Mouse (Mus musculus) CD4-positive, CD25-positive, alpha-beta regulatory T cell, adult 2 months (primary cell): Measurements from ENCODE around the gene St6gal1.
A peak's percentile ranks its signal among the peaks of the same experiment; 100 is the strongest.

ENCODE experiments used
- DNase-seq: peaks from one replicate; pipeline ENCODE4 v3.0.0-alpha.2; 2012; ENCODE audit warnings: low read depth, low spot score

St6gal1 gene

DNA sequence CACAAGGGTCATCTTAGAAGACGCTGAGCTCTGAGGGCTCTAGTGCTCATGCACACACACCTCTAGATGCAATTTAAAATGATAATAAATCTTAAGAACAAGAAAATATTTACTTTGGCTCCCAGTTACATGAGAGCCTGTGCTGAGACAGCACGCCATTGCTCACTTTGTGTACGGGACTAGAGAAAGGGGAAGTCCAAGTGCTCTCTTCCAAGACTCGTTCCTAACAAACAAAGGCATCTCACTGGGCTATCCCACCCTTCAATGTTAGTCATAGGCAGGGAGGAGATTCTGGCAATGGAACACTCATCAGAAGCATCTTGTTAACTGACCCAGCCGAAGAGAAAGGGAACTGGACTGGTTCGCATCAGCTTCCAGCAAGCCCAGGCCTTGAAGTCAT lies 108.1 kb downstream of the St6gal1 start:
- no peak for DNase-seq

DNA sequence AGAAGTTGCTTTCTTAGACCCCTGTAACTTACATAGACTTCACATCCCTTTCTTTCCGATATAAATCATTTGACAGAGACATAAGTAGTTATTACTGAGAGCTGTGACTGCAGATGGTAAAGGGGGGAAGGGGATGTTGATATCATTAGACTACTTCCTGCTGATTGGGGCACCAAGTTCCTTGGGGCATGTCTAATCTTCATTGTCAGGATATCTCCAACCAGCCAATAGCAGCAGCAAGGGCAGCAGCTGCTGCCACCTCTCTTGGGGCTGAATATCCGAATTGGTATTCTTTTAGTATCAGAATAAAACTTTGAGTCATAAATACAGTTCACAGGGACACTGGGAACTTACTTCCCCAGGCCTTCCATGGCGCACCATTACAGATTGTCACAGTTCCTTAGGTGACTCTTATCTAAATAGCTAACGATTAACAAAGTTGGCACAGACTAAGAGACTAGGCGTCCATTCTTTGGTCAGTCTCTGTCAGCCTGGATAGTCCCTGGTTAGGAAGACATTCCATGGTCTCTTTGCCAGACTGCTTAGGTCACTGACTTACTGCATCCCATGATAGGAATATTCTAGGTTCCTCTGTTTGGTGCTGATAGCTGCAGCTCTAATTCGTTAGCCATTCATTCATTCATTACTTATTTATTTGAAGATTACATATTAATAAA lies 109.5 kb downstream of the St6gal1 start:
- no peak for DNase-seq

DNA sequence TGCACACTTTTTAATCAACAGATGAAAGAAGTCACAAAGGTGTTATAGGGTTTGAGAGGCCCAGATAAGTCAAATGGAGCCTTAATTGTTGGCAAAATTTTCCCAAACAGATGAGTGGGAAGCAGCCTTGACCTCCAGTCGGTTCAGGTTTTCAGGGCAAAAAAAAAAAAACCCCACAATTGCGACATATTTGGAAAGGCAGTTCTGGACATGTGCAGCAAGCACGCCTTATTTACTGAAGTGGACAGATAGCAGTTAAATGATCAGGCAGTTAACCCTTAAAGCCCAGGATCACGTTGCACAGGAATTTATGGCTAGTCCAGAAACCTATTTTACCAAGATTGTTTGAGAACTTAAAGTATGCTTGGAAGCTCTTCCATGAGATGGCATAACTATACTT lies 112.8 kb downstream of the St6gal1 start:
- no peak for DNase-seq

DNA sequence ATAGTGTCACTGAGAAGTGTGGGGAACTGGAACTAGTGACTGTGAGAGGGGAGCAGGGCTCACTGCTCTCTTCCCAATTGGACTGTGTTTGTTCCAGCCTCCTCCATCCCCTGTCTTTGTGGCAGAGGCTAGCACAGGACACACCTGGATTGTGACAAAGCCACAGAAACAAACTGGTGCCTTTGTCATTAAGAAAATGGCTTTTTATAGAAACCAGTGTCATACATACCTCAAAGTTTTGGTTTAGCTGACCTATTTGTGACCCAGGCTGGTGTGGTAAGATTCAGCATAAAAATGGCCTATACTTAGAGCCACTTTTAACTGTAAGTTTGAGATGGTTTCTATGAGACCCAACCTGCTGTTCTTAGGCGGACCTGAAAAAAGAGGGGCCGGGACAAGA lies 116.7 kb downstream of the St6gal1 start:
- DNase-seq, result no peak

DNA sequence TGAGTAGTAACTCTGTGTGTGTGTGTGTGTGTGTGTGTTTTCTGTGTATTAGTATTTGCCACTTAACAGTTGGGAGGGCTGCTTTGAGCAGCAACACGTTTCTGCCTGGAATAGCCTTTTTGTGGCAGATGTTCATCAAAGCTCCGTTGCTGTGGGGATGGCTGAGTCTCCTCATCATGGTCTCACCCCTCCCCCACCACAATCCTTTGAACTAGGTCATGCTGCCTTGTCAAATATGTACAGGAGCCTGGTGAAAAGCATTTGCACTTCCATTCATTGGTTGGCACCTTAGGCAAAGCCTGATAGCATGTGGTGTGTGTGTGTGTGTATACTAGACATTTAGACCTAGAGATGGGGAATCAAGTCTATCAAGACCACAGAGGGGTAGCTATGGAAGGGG lies 126.3 kb downstream of the St6gal1 start:
- peak; percentile 33 for DNase-seq

DNA sequence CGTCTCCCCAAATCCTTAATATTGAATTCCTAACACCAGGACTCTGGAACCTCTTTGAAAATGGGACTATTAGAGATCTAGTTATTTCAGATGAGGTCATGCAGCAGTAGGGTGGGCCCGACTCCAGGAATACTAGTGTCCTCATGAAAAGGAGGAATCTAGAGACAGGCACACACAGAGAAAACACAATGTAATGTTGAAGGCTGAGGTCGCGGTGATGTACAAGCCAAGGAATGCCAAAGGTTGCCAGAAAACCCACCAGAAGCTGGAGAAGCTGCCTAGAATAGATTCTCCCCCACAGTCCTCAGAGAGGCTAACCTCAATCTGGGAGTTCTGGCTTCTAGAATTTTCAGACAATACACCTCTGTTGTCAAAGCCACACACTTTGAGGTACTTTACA lies 136.5 kb downstream of the St6gal1 start:
- DNase-seq, result no peak

DNA sequence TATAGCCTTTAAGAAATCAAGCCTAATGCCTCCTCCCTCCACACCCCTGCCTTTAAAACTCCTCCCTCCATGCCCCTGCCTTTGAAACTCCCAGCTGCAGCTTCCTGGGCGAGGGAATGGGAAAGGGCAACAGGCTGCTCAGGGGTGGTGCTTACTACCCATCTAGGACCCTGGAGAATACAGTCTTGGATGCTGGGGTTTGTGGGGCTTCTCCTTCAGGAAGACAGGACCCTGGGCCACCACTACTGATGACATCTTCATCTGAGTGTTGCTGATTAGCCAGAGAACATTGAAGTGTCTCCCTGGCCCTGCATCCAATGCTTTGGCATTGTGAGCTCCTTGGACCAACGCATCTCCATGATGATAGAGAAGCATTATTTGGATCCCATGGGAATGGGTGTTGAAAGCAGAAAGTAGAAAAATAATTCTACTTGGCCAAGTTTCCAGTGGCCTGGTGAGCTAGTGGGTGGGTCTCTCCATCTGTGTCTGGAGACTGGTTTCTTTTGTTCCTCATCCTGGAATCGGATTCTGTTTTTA lies 137.0 kb downstream of the St6gal1 start:
- no peak for DNase-seq

DNA sequence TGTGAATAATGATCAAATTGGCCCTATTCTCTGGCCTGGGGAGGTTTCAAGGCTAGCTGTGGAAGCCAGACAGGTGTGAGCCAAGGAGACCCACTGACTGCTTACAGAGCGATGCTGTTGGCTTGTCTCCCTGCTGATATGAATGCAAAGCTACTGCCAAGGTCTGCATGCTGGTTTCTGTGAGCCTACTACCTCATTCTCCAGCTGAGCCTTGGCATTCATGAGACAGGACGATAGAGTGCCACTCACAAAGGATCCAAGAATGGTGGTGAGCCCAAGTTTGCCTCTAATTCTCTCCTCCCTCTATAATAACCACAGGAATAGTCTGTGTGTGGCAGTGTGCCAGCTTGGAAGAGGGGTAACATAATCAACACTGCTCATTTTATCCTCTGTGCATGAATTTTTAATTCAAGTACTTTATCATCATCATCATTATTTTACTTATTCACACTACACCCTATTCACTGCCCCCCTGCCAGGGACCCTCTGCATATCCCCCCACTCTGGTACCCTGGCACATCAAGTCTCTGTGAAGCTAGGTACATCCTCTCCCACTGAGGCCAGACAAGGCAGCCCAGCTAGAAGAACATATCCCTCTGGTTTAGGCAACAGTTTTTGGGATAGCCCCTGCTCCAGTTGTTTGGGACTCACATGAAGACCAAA lies 139.9 kb downstream of the St6gal1 start:
- no peak for DNase-seq

DNA sequence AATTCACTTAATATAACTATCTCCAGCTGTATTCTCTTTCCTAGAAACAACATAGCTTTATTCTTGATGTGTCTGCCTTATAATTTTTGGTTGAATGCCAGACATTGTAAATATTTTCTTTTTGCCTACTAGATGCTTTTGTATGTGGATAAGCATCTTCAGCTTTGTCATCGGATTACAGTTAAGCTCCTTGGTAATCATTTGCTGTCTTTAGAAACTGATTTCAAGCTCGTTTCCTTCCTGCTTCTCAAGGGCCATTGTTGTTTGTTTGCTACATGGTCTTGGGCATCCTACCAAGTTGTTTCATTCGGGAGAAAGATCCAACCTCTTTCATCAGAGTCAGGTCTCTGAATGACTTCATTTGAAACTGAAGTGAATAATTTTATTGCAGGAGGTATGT lies 144.6 kb downstream of the St6gal1 start:
- DNase-seq, result no peak

DNA sequence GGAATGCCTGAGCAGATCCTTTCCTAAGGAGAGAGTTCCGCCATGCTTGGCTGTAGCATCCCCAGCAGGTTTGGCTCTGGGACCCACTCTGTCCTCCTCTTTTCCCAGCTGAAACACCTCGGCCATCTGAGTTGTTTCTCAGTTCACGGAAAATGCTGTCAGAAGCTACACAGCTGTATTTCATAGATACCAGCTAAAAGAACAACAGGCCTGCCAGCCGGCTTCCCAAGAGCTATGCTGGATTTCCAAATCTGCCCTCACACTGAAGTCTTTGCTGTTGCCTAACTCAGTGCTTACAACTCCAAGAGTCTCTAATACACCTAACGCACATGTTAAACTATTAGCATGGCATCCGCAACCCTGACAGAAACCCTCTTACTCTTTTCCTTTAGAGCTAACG lies 146.2 kb downstream of the St6gal1 start:
- no peak for DNase-seq

DNA sequence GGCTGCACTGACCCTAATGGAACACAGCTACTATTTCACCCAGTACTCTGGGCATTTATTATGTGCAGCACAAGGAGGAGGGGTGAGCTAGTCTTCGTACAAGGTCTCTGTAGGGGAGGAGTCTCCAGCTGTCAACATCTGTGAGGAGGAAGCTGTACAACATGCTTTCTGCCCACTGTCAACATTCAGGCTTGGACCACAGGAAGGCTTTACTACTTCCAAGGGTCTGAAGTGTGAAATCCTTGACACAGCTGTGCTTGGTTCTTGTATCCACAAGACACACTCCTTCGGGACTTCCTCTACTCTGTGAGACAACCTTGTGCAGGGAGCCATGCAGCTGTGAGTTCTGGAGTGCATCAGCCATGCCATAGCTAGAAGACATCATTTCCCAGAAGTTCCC lies 147.8 kb downstream of the St6gal1 start:
- no peak for DNase-seq

DNA sequence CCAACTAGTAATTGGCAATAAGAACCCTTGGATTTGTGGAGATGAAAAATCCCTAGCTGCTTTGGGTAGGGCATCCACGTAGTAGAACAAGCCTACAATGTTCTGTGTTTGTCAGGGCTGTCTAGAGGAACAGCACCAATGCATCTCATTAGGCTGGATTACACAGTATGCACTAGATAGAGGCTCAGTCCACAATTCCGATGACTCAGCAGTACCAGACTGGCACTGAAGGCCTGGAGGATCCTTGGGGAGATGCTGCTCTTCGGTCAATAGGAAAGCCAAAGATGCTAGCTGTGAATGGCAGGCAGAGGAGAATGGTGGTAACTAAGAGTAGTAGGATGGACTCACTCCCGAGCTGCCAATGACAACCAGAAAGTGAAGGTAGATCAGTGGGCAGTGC lies 149.5 kb downstream of the St6gal1 start:
- DNase-seq, result no peak

DNA sequence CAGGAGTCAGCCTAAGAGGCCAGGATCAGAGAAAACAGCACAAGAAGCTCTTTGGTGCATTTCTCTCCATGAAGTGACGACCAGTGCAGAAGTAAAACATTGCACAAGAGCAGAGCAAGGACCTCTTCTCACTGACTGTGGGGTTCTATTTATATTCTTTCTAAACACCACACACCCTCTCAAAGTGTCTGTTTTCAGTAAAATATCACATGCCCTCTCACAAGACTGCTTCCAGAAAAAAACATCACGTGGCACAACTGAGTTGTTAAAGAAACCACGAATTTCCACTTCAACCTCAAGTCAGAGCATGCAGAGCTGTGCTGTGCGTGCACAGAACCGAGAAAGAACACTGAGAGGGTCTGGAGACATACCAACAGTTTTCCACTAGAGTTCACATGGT lies 150.4 kb downstream of the St6gal1 start:
- DNase-seq, result peak; percentile 55

DNA sequence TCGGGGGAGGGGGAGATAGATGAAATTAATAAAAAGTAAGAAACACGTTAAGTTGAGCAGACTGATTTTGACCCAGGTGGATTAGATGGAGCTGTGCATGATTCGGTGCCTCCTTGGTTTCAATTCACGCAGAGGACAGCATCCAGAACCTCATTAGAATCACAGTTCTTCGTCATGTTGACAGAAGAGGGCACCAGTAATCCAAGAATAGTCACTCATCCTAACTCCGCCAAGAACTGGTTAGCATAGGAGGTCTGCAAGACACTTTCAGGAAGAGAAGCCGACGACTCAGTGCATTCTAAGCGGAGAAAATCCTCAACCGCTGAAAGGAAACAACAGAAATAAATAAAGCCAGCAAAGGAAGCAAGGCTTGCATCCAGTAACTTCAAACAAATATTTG lies 151.6 kb downstream of the St6gal1 start:
- no peak for DNase-seq

DNA sequence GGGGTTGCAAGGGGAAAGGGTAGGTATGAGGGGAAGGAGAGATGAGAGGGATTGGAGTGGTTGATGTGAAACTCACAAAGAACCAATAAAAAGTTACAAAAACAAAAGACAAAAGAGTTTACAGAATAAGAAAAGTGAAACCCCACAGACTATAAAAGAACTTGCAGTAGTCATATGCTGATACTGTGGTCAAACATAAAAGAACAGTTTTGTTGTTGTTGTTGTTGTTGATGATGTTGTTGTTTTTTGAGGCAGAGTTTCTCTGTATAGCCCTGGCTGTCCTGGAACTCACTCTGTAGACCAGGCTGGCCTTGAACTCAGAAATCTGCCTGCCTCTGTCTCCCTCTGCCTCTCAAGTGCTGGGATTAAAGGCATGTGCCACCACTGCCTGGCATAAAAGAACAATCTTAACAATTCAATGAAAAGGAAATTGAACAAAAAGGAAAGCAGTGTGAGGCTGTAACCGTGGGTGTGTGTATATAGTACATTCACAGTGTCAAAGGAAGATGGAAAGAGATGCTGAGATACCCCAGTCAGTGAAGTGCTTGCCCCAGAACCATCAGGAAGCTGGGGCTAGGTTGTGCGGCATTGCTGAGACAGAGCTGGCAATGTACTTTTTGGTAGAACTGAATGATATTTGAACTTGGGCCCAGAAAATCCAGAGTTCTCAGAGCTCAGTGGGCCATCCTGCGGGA lies 155.1 kb downstream of the St6gal1 start:
- peak; percentile 54 for DNase-seq

DNA sequence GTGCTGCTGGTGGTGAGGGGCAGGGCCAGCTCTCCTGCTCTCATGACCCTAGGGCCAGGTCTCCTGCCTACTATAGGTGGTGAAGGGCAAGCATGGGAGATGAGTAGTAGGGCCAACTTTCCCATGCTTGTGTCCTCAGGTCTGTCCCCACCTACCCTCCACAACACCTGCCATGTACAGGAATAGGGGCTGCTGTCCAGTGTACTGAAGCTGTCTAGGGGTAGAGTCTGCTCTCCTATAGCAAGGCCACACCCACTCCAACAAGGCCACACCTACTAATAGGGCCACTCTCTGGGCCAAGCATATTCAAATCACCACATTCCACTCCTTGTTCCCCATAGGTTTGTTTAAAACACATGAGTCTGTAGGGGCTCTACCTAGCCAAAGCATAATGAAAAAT lies 159.8 kb downstream of the St6gal1 start:
- no peak for DNase-seq

DNA sequence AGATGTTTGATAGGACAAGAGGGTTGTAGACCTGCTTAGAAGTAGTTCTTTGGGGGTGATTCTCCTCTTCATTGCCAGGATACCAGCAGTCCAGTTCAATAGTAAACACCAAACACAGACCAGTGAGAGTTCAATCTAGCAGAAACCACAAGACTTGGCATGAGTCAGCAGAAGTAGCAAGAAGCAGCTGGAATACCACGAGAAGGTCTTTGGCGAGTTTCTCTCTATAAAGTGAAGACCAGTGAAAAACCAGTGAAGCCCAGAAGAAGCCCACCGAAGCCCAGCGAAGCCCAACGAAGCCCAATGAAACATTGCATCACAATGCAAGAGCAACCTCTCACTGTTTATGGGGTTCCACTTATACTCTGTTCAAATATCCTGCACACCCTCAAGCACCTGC lies 173.4 kb downstream of the St6gal1 start:
- DNase-seq, result no peak

DNA sequence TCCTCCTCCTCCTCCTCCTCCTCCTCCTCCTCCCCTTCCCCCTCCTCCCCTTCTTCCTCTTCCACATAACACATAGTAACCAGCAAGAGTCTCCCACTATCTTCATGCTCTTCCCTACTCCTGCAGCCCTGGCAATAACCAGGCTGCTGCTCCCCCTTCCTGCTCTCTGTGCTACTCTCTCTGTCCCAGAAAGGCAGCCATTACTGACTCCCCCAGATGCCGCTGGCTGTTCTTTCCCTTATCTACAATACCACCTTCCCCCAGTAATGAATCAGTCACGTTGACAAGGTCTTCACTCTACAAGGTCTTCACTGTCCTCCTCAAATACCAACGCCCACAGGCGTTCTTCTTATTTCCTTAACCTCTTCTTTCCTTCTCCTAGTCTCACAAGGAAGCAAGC lies 176.9 kb downstream of the St6gal1 start:
- DNase-seq, result no peak

DNA sequence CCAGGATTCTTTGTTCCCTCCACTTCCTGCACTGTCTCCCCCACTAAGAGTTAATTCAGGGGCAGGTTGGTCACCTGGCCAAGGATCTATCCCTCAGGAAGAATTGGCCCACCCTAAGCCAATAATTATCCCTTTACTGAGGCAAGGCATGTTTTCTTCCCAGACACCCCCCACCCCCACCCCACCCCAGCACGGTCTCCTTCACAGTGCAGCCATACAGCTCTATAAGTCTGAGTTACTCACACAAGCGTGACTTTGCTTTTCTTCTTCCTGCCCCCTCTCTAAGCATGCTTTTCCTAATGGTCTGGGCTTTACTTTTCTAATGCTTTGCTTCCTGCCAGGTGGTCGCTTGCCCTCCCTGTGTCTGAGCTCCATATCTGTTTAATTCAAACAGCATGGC lies 177.4 kb downstream of the St6gal1 start:
- DNase-seq, result no peak

DNA sequence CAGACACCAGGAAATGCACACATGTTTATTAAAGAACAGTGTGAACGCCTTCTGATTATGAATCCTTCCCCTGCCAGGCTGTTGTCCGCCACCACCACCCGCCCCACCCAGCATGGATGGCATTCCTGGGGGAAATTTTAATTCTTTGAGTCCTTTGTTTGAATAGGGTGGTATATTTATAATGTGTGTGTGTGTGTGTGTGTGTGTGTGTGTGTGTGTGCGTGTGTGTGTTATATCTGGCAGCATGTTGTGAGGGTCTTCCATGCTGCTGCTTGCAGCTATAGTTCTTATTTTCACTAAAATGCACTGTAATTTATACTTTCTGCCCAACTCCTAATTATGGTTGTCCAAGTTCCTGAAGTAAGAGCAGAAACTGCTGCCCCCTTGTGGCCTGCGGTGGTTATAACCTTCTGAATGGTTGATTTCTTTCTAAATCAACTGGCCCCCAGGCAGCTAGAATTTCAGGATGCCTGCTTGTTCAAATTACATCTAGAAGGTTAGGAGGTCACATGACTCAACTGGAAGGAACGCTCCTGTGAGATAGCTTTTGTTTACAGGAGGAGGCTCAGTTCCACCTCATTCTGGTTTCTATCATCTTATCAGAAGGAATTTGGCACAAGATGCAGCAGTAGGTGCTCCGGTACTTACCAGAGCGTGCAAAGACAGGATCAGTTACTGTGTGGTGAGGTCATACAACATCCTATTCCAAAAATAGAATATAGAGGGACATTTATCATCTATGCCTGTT lies 178.6 kb downstream of the St6gal1 start:
- DNase-seq, result peak; percentile 87
